Mouse (Mus musculus) lung, embryonic 16.5 days (tissue): ENCODE data around the gene Carns1. TPM values are rescaled to one million over a fixed set of nuclear protein-coding genes. Genes with fewer than 3 reads are reported as not detected.
A peak's percentile ranks its signal among the peaks of the same experiment; 100 is the strongest.

Source experiments
- ATAC-seq: fragments of 200-750 bp; cut with Nextera tagmentation; 2 replicates; pipeline ENCODE4 v1.8.0; 2017; ENCODE audit warnings: low read depth, mild to moderate bottlenecking, moderate library complexity
- H3K27ac ChIP-seq: fragments of 300-500 bp; sonication (generic); 2 replicates; pipeline ENCODE4 v1.5.1; 2014; ENCODE audit warnings: mild to moderate bottlenecking, control low read depth, low read length
- H3K27me3 ChIP-seq: fragments of 300-500 bp; sonication (generic); 2 replicates; pipeline ENCODE4 v1.6.1; 2014; ENCODE audit warnings: low read depth, low read length, mixed read lengths; ENCODE audit not compliant: control insufficient read depth, insufficient read depth
- H3K36me3 ChIP-seq: fragments of 300-500 bp; sonication (generic); 2 replicates; pipeline ENCODE4 v1.6.1; 2014; ENCODE audit warnings: low read length; ENCODE audit not compliant: control insufficient read depth, insufficient read depth
- H3K4me1 ChIP-seq: fragments of 300-500 bp; sonication (generic); replicated peaks from 2 replicates; pipeline ENCODE4 v1.6.1; 2014; ENCODE audit warnings: low read length, mixed read lengths; ENCODE audit not compliant: control insufficient read depth, insufficient read depth
- H3K4me2 ChIP-seq: fragments of 300-500 bp; sonication (generic); 2 replicates; pipeline ENCODE4 v1.6.1; 2014; ENCODE audit warnings: low read depth, low read length, control low read depth
- H3K4me3 ChIP-seq: fragments of 300-500 bp; sonication (generic); 2 replicates; pipeline ENCODE4 v1.5.1; 2014; ENCODE audit warnings: mild to moderate bottlenecking, low read length, control low read depth
- H3K9ac ChIP-seq: fragments of 300-500 bp; sonication (generic); 2 replicates; pipeline ENCODE4 v1.6.1; 2014; ENCODE audit warnings: low read length, control low read depth
- H3K9me3 ChIP-seq: fragments of 300-500 bp; sonication (generic); 2 replicates; pipeline ENCODE4 v1.6.1; 2016; ENCODE audit warnings: low read length; ENCODE audit not compliant: control insufficient read depth
- WGBS: fragments of 180-500 bp; shearing (Covaris S2); extraction: QIAGEN DNeasy Blood & Tissue Kit; methylation state at CpG from one replicate; pipeline ENCODE4 v1.1.7; 2014; 5-methylcytosine and 5-hydroxymethylcytosine counted together
- polyA plus RNA-seq: library from polyadenylated mRNA; unstranded; fragments of >200 nt; fragmentation: Nextera tagmentation; extraction: Ambion mirVana; gene quantifications from 2 replicates; pipeline ENCODE4 v1.2.1, GENCODE M21; 2015

Carns1 gene
- polyA plus RNA-seq, 1 experiment from 2014 or later: 2.5 TPM

- Histone ChIP-seq H3K4me2 (no peak overlapping the region), H3K27ac (no peak overlapping the region), H3K4me3 (no peak overlapping the region), H3K27me3 (peaks cover 6% of the 10 kb centered on the region), H3K9me3 (no peaks in the 10 kb centered on the region), H3K4me1 (peaks cover 20% of the 10 kb centered on the region), H3K9ac (no peak overlapping the region), H3K36me3 (no peaks in the 10 kb centered on the region)
- WGBS: 51% methylated on average over 4 of the region's 4 CpGs
- ATAC-seq: no peak
Observed at GRCm38 (mm10) chr19:4204889-4205288, 29.6 kb upstream of the Carns1 start.

- ATAC-seq: no peak
- peaks cover 20% of the 10 kb centered on the region for H3K4me1 ChIP-seq
- H3K27me3 ChIP-seq: peaks cover 6% of the 10 kb centered on the region
- no peaks in the 10 kb centered on the region for H3K9me3 ChIP-seq
- H3K36me3 ChIP-seq: peaks cover 4% of the 10 kb centered on the region; the same call in 1 of the 2 replicates
- peak overlapping the region; percentile 66 for H3K27ac ChIP-seq
- no peak overlapping the region for H3K4me3 ChIP-seq
- no peak overlapping the region for H3K9ac ChIP-seq
- H3K4me2 ChIP-seq: no peak overlapping the region
- 57% methylated on average over 13 of the region's 13 CpGs for WGBS
Observed at GRCm38 (mm10) chr19:4203604-4204326, 28.5 kb upstream of the Carns1 start.

GRCm38 (mm10) chr19:4203148-4203547, 27.9 kb upstream of the Carns1 start:
- WGBS: 64% methylated on average over 3 of the region's 3 CpGs
- no peak for ATAC-seq
- Histone ChIP-seq H3K36me3 (peaks cover 4% of the 10 kb centered on the region; the same call in 1 of the 2 replicates), H3K27me3 (peaks cover 6% of the 10 kb centered on the region), H3K4me3 (no peak overlapping the region), H3K27ac (peak overlapping the region; percentile 66; the same call in 1 of the 2 replicates), H3K4me2 (no peak overlapping the region), H3K4me1 (peaks cover 20% of the 10 kb centered on the region), H3K9me3 (no peaks in the 10 kb centered on the region), H3K9ac (0 out of 2 replicates have a peak overlapping the region, but pooled peaks have one; percentile 11)

- Histone ChIP-seq H3K9ac (peak overlapping the region; percentile 86), H3K27ac (peak overlapping the region; percentile 45; the same call in 1 of the 2 replicates), H3K4me1 (peaks cover 20% of the 10 kb centered on the region), H3K36me3 (peaks cover 9% of the 10 kb centered on the region), H3K4me2 (peak overlapping the region; percentile 99), H3K9me3 (no peaks in the 10 kb centered on the region), H3K27me3 (peaks cover 6% of the 10 kb centered on the region), H3K4me3 (peak overlapping the region; percentile 84)
- 23% methylated on average over 7 of the region's 7 CpGs for WGBS
- no peak for ATAC-seq
Observed at GRCm38 (mm10) chr19:4202149-4202548, 26.9 kb upstream of the Carns1 start.

- Histone ChIP-seq H3K4me3 (peak within 1 kb of the TSS; percentile 84), H3K27ac (peak within 1 kb of the TSS; percentile 76), H3K27me3 (peaks cover 4% of the 10 kb centered on the region; the same call in 1 of the 2 replicates), H3K36me3 (peaks cover 14% of the 10 kb centered on the region), H3K9ac (peak within 1 kb of the TSS; percentile 92), H3K9me3 (no peaks in the 10 kb centered on the region), H3K4me2 (peak within 1 kb of the TSS; percentile 99), H3K4me1 (peaks cover 20% of the 10 kb centered on the region)
- under 1% methylated on average over 34 of the region's 34 CpGs for WGBS
- ATAC-seq: peak; percentile 85
Observed at GRCm38 (mm10) chr19:4201291-4201909, 26.1 kb upstream of the Carns1 start, which contains the start of gene Rad9a. Gene Rad9a, minus strand, starts transcription at chr19:4201662.

GRCm38 (mm10) chr19:4197180-4197579, 21.9 kb upstream of the Carns1 start:
- Histone ChIP-seq H3K36me3 (peaks cover 39% of the 10 kb centered on the region), H3K4me2 (no peak overlapping the region), H3K9me3 (no peaks in the 10 kb centered on the region), H3K4me1 (peaks cover 23% of the 10 kb centered on the region), H3K27ac (no peak overlapping the region), H3K4me3 (no peak overlapping the region), H3K9ac (no peak overlapping the region), H3K27me3 (no peaks in the 10 kb centered on the region)
- WGBS: 66% methylated on average over 3 of the region's 3 CpGs
- ATAC-seq: no peak

GRCm38 (mm10) chr19:4196548-4196947, 21.3 kb upstream of the Carns1 start:
- Histone ChIP-seq H3K27ac (no peak overlapping the region), H3K4me1 (peaks cover 20% of the 10 kb centered on the region), H3K9me3 (no peaks in the 10 kb centered on the region), H3K4me2 (no peak overlapping the region), H3K27me3 (no peaks in the 10 kb centered on the region), H3K9ac (no peak overlapping the region), H3K4me3 (no peak overlapping the region), H3K36me3 (peaks cover 39% of the 10 kb centered on the region)
- ATAC-seq: no peak
- 27% methylated on average over 5 of the region's 5 CpGs for WGBS

- no peaks in the 10 kb centered on the region for H3K27me3 ChIP-seq
- no peak overlapping the region for H3K4me3 ChIP-seq
- H3K36me3 ChIP-seq: peaks cover 39% of the 10 kb centered on the region
- peaks cover 25% of the 10 kb centered on the region for H3K4me1 ChIP-seq
- no peaks in the 10 kb centered on the region for H3K9me3 ChIP-seq
- H3K9ac ChIP-seq: no peak overlapping the region
- 49% methylated on average over 2 of the region's 2 CpGs for WGBS
- H3K4me2 ChIP-seq: no peak overlapping the region
- ATAC-seq: no peak
- no peak overlapping the region for H3K27ac ChIP-seq
Observed at GRCm38 (mm10) chr19:4196048-4196447, 20.8 kb upstream of the Carns1 start.
